7 mouse cellular contexts compared by ENCODE assay signal in the genomic region with DNA sequence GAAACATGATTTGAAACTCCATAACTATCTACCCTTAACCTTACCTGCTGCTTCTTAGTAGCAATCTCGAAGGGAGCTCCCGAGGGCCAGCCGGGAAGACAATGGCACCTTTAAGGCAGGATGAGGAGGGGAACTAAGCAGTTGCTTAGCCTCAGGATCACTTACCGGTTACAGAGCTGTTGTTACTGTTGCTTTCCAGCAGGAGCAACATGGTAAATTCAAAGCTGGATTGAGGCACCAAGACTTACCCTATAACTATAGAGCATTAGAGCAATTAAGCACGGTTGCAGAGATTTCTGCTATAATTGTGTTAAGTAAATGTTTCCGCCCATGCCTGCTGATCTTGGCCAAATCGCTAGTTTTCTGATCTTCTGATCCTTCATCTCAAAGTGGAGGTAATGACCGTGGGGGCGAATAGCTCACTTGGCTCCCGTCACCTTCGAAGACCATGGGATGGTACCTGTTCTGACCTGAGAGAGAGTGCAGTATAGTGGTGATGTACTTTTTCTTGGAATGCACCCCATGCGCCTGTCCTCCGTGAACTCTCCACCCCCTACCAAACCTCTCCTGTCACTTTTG. TPM values are rescaled to one million over a fixed set of nuclear protein-coding genes. Genes with fewer than 3 reads are reported as not detected.
DNase-seq lines count a peak whose midpoint lies in the region; ATAC-seq and TF ChIP-seq lines count a peak whose summit lies in the region.

No protein-coding gene starts in this region.

- no peak overlapping the region for H3K27ac ChIP-seq in forebrain, postnatal 0 days (ENCODE audit: low read depth, low read length)
- H3K27ac ChIP-seq in liver, embryonic 15.5 days (replicated peaks), result no peak overlapping the region

- H3K4me2 ChIP-seq in forebrain, postnatal 0 days (ENCODE audit: low read depth), result peak overlapping the region; percentile 89
- peak overlapping the region; percentile 54 for H3K4me2 ChIP-seq in liver, embryonic 15.5 days

- H3K4me3 ChIP-seq in forebrain, postnatal 0 days (ENCODE audit: low read depth, low read length), result peak overlapping the region; percentile 52
- no peak overlapping the region for H3K4me3 ChIP-seq in liver, embryonic 15.5 days (replicated peaks)

- H3K9me3 ChIP-seq in forebrain, postnatal 0 days (ENCODE audit: low read length), result no peaks in the 10 kb centered on the region
- no peaks in the 10 kb centered on the region for H3K9me3 ChIP-seq in liver, embryonic 15.5 days (replicated peaks)

- TF ChIP-seq CTCF in forebrain, postnatal 0 days (IDR thresholded peaks at IDR 0.05; ENCODE audit: low read depth), result peak; percentile 21; the same call in 1 of the 2 replicates

- peaks cover 16% of the 10 kb centered on the region for H3K4me1 ChIP-seq in forebrain, postnatal 0 days (ENCODE audit: insufficient read depth)
- 0 out of 2 replicates have a peak, but pooled peaks cover 4% of the 10 kb centered on the region for H3K4me1 ChIP-seq in liver, embryonic 15.5 days (replicated peaks)

- ATAC-seq in forebrain, postnatal 0 days, result no peak
- ATAC-seq in liver, embryonic 15.5 days (ENCODE audit: insufficient read depth), result no peak

- DNase-seq in thymus, postnatal 4 days, result peak; percentile 25
- no peak for DNase-seq in thymus, postnatal 10 days (ENCODE audit: low spot score in 2 of 2)
- no peak for DNase-seq in forebrain, postnatal 0 days
- no peak for DNase-seq in right cerebral cortex, postnatal 36 days (ENCODE audit: low spot score in 2 of 2)
- no peak for DNase-seq in urinary bladder, postnatal 14 days (ENCODE audit: low spot score)
- no peak for DNase-seq in lung, postnatal 25 days (ENCODE audit: low spot score)

- H3K36me3 ChIP-seq in forebrain, postnatal 0 days (ENCODE audit: insufficient read depth), result no peaks in the 10 kb centered on the region
- no peaks in the 10 kb centered on the region for H3K36me3 ChIP-seq in liver, embryonic 15.5 days (replicated peaks)

- WGBS in forebrain, postnatal 0 days, result 15% methylated on average over 13 of the region's 13 CpGs
- WGBS in liver, embryonic 15.5 days (ENCODE audit: insufficient replicate concordance), result 17% methylated on average over 13 of the region's 13 CpGs

- no peaks in the 10 kb centered on the region for H3K27me3 ChIP-seq in forebrain, postnatal 0 days (ENCODE audit: insufficient read depth, low read length)
- H3K27me3 ChIP-seq in liver, embryonic 15.5 days, result peaks cover 52% of the 10 kb centered on the region

- no peak overlapping the region for H3K9ac ChIP-seq in forebrain, postnatal 0 days
- no peak overlapping the region for H3K9ac ChIP-seq in liver, embryonic 15.5 days

RNA-seq across cellular contexts. Expression of a gene that starts 0.6 kb away (rescaled TPM):
- 7.9 and 9.6 TPM in 2 replicates for total RNA-seq in forebrain, postnatal 0 days (2014; rRNA removed)
- 15.5 and 16.7 TPM in 2 replicates for polyA plus RNA-seq in forebrain, postnatal 0 days (2015; fragmentation: Nextera tagmentation; extraction: Ambion mirVana)
- 1.1 and 2.6 TPM in 2 replicates for polyA plus RNA-seq in liver, embryonic 15.5 days (2015; fragmentation: Nextera tagmentation; extraction: Ambion mirVana)

RNA-seq across cellular contexts. Expression of a gene that starts 9.7 kb away (rescaled TPM):
- total RNA-seq in forebrain, postnatal 0 days (2014; rRNA removed), result 39.5 and 43.9 TPM in 2 replicates
- polyA plus RNA-seq in forebrain, postnatal 0 days (2015; fragmentation: Nextera tagmentation; extraction: Ambion mirVana), result 10.7 and 19.5 TPM in 2 replicates
- polyA plus RNA-seq in liver, embryonic 15.5 days (2015; fragmentation: Nextera tagmentation; extraction: Ambion mirVana), result 24.5 and 26.2 TPM in 2 replicates
